Mouse (Mus musculus): ENCODE measurements around the gene Lhpp. TPM values are rescaled to one million over a fixed set of nuclear protein-coding genes. Genes with fewer than 3 reads are reported as not detected.

Gene Lhpp
- polyA plus RNA-seq, 1 experiment from 2014 or later: 14.3 TPM

GRCm38 (mm10) chr7:132604720-132605119 is 5.7 kb upstream of the Lhpp start:
- H3K9me3 ChIP-seq (ENCODE audit: control insufficient read depth, low read length): no peaks in the 10 kb centered on the region
- WGBS: 86% methylated on average over 4 of the region's 4 CpGs
- no peak overlapping the region for H3K9ac ChIP-seq (ENCODE audit: low read depth, low read length)
- H3K4me2 ChIP-seq (ENCODE audit: low read depth, low read length): no peak overlapping the region
- H3K4me1 ChIP-seq (ENCODE audit: control insufficient read depth, insufficient read depth, low read length): 0 out of 2 replicates have a peak, but pooled peaks cover 5% of the 10 kb centered on the region
- H3K27ac ChIP-seq (replicated peaks; ENCODE audit: low read depth, low read length): no peak overlapping the region
- no peaks in the 10 kb centered on the region for H3K36me3 ChIP-seq (ENCODE audit: control insufficient read depth, insufficient read depth, low read length)
- H3K4me3 ChIP-seq (ENCODE audit: low read depth, low read length): no peak overlapping the region
- peaks cover 48% of the 10 kb centered on the region for H3K27me3 ChIP-seq (replicated peaks; ENCODE audit: control insufficient read depth, insufficient read depth, low read length)
- DNase-seq (ENCODE audit: low spot score) (no peak), ATAC-seq (ENCODE audit: low read depth) (no peak)

DNA sequence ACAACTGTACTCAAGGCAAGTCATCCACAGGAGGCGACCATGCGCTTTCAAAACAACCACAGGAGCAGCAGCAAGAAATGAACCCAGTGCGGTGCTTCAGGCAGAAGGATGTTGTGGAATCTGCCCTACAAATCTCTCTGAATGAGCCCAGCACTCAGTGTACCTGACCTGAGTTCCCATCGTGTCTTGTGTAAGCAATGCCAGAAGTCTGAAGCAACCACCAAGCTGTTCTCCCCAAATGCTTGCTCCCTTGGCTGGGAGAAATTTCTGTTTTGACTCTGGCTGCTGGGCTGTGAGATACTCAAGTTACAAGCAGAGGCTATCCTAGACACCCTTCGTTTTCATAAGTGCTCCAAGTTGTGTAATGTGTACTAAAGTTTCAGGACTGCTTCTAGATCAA is 4.7 kb upstream of the Lhpp start:
- Histone ChIP-seq H3K36me3 (ENCODE audit: control insufficient read depth, insufficient read depth, low read length) (no peaks in the 10 kb centered on the region), H3K9ac (ENCODE audit: low read depth, low read length) (no peak overlapping the region), H3K27me3 (replicated peaks; ENCODE audit: control insufficient read depth, insufficient read depth, low read length) (peaks cover 38% of the 10 kb centered on the region), H3K4me3 (ENCODE audit: low read depth, low read length) (no peak overlapping the region), H3K4me1 (ENCODE audit: control insufficient read depth, insufficient read depth, low read length) (no peaks in the 10 kb centered on the region), H3K27ac (replicated peaks; ENCODE audit: low read depth, low read length) (no peak overlapping the region), H3K4me2 (ENCODE audit: low read depth, low read length) (no peak overlapping the region), H3K9me3 (ENCODE audit: control insufficient read depth, low read length) (no peaks in the 10 kb centered on the region)
- DNase-seq (ENCODE audit: low spot score) (no peak), ATAC-seq (ENCODE audit: low read depth) (no peak)
- WGBS: 45% methylated on average over 5 of the region's 5 CpGs

DNA sequence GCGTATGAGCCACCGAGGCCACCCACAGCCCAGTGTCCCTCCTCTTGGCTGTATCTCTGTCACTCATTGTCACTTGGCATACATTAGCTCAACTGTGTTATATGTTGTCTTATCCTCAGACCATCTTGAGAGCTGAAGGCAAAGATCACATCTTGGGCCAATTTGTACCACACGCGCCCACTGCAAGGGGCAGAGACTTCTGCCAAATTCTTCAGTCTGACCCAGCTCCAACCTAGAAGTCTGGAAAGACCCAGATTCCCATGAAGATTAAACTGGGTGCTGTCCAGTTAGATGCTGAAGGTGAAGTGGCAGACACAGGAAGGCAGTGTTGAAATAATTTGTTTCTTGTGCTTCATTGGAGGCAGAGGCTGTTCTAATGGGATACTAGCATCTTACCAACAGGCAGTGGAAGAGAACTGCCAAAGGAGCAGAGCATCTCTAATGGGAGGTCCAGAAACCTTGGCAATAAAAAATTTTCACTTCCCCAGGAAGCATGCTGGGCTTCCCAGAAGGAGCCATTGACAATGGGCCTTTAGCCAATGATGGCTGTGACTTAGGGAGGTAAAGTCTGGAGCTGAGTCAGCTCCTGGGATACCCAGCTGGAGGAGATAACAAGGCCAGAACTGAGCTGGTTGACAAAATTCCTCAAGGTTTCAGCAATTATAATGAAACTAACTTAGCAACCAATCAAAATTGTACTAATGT is 2.0 kb upstream of the Lhpp start:
- H3K27me3 ChIP-seq (replicated peaks; ENCODE audit: control insufficient read depth, insufficient read depth, low read length): peaks cover 10% of the 10 kb centered on the region
- no peak overlapping the region for H3K4me2 ChIP-seq (ENCODE audit: low read depth, low read length)
- no peaks in the 10 kb centered on the region for H3K4me1 ChIP-seq (ENCODE audit: control insufficient read depth, insufficient read depth, low read length)
- DNase-seq (ENCODE audit: low spot score) (no peak), ATAC-seq (ENCODE audit: low read depth) (no peak)
- H3K4me3 ChIP-seq (ENCODE audit: low read depth, low read length): no peak overlapping the region
- 84% methylated on average over 4 of the region's 4 CpGs for WGBS
- H3K9ac ChIP-seq (ENCODE audit: low read depth, low read length): no peak overlapping the region
- H3K36me3 ChIP-seq (ENCODE audit: control insufficient read depth, insufficient read depth, low read length): no peaks in the 10 kb centered on the region
- H3K9me3 ChIP-seq (ENCODE audit: control insufficient read depth, low read length): no peaks in the 10 kb centered on the region
- H3K27ac ChIP-seq (replicated peaks; ENCODE audit: low read depth, low read length): no peak overlapping the region

GRCm38 (mm10) chr7:132611530-132611929 is 1.1 kb downstream of the Lhpp start:
- no peak for ATAC-seq (ENCODE audit: low read depth)
- Histone ChIP-seq H3K9me3 (ENCODE audit: control insufficient read depth, low read length) (no peaks in the 10 kb centered on the region), H3K9ac (ENCODE audit: low read depth, low read length) (no peak overlapping the region), H3K4me3 (ENCODE audit: low read depth, low read length) (no peak overlapping the region), H3K4me1 (ENCODE audit: control insufficient read depth, insufficient read depth, low read length) (no peaks in the 10 kb centered on the region), H3K36me3 (ENCODE audit: control insufficient read depth, insufficient read depth, low read length) (no peaks in the 10 kb centered on the region), H3K4me2 (ENCODE audit: low read depth, low read length) (no peak overlapping the region), H3K27me3 (replicated peaks; ENCODE audit: control insufficient read depth, insufficient read depth, low read length) (no peaks in the 10 kb centered on the region), H3K27ac (replicated peaks; ENCODE audit: low read depth, low read length) (no peak overlapping the region)
- 95% methylated on average over 8 of the region's 8 CpGs for WGBS
- DNase-seq (ENCODE audit: low spot score): no peak

DNA sequence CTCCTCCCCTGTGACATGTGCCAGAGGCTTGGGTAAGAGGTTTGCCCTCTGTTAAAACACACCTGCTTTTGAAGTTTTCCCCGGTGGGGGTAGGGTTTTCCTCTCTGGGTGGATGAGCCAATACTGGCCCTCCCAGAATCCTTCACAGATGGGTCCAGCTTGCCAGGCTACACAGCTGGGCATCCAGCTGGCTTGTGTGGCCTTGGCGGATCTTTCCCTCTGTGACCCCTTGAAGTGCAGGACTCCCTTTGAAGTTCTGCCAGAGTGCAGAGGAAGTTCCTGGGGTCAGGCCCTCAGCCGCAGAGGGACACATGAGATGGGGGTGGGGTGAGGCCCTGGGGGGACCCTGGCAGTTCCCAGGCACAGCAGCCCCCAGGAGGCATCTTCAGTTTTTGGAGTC is 4.9 kb downstream of the Lhpp start:
- H3K9me3 ChIP-seq (ENCODE audit: control insufficient read depth, low read length): no peaks in the 10 kb centered on the region
- no peaks in the 10 kb centered on the region for H3K4me1 ChIP-seq (ENCODE audit: control insufficient read depth, insufficient read depth, low read length)
- no peak overlapping the region for H3K4me3 ChIP-seq (ENCODE audit: low read depth, low read length)
- H3K27me3 ChIP-seq (replicated peaks; ENCODE audit: control insufficient read depth, insufficient read depth, low read length): no peaks in the 10 kb centered on the region
- WGBS: 12% methylated on average over 2 of the region's 3 CpGs
- no peak overlapping the region for H3K4me2 ChIP-seq (ENCODE audit: low read depth, low read length)
- no peak overlapping the region for H3K9ac ChIP-seq (ENCODE audit: low read depth, low read length)
- ATAC-seq (ENCODE audit: low read depth) (no peak), DNase-seq (ENCODE audit: low spot score) (no peak)
- H3K27ac ChIP-seq (replicated peaks; ENCODE audit: low read depth, low read length): no peak overlapping the region
- no peaks in the 10 kb centered on the region for H3K36me3 ChIP-seq (ENCODE audit: control insufficient read depth, insufficient read depth, low read length)

- ATAC-seq (ENCODE audit: low read depth): no peak
- Histone ChIP-seq H3K36me3 (ENCODE audit: control insufficient read depth, insufficient read depth, low read length) (no peaks in the 10 kb centered on the region), H3K27ac (replicated peaks; ENCODE audit: low read depth, low read length) (no peak overlapping the region), H3K9ac (ENCODE audit: low read depth, low read length) (no peak overlapping the region), H3K4me3 (ENCODE audit: low read depth, low read length) (no peak overlapping the region), H3K4me2 (ENCODE audit: low read depth, low read length) (no peak overlapping the region), H3K9me3 (ENCODE audit: control insufficient read depth, low read length) (no peaks in the 10 kb centered on the region), H3K27me3 (replicated peaks; ENCODE audit: control insufficient read depth, insufficient read depth, low read length) (no peaks in the 10 kb centered on the region), H3K4me1 (ENCODE audit: control insufficient read depth, insufficient read depth, low read length) (no peaks in the 10 kb centered on the region)
- 36% methylated on average over 5 of the region's 6 CpGs for WGBS
- no peak for DNase-seq (ENCODE audit: low spot score)
Measured at GRCm38 (mm10) chr7:132616391-132616790, 6.0 kb downstream of the Lhpp start.

DNA sequence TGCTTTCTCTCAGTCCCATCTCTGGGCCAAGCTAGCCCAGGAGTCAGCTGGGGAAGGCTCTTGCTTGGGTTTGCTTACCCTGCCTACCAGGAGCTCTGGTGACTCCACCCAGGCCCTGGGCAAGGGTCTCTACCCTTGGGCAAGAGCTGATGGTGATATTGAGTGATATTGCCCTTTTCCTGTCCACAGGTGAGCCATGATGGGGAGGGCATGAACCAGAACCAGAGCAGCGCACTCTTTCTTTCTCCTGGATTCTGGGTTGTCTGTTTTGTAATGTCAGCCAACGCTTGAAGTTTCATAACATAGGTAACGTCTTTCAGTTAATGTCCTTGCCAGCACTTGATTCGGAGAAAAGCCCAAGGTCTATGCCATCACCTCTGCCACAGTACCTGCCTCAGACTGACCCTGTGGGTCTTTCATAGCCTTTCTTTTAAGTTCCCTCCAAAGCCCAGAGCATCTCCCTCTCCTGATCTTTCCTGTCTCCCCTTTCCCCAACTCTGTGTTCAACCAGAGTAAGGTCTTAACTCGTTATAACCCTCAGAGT is 6.7 kb downstream of the Lhpp start:
- no peak overlapping the region for H3K9ac ChIP-seq (ENCODE audit: low read depth, low read length)
- no peaks in the 10 kb centered on the region for H3K9me3 ChIP-seq (ENCODE audit: control insufficient read depth, low read length)
- 88% methylated on average over 5 of the region's 5 CpGs for WGBS
- H3K27me3 ChIP-seq (replicated peaks; ENCODE audit: control insufficient read depth, insufficient read depth, low read length): no peaks in the 10 kb centered on the region
- H3K4me1 ChIP-seq (ENCODE audit: control insufficient read depth, insufficient read depth, low read length): no peaks in the 10 kb centered on the region
- H3K4me2 ChIP-seq (ENCODE audit: low read depth, low read length): no peak overlapping the region
- H3K4me3 ChIP-seq (ENCODE audit: low read depth, low read length): no peak overlapping the region
- no peak overlapping the region for H3K27ac ChIP-seq (replicated peaks; ENCODE audit: low read depth, low read length)
- no peak for DNase-seq (ENCODE audit: low spot score)
- no peak for ATAC-seq (ENCODE audit: low read depth)
- no peaks in the 10 kb centered on the region for H3K36me3 ChIP-seq (ENCODE audit: control insufficient read depth, insufficient read depth, low read length)

DNA sequence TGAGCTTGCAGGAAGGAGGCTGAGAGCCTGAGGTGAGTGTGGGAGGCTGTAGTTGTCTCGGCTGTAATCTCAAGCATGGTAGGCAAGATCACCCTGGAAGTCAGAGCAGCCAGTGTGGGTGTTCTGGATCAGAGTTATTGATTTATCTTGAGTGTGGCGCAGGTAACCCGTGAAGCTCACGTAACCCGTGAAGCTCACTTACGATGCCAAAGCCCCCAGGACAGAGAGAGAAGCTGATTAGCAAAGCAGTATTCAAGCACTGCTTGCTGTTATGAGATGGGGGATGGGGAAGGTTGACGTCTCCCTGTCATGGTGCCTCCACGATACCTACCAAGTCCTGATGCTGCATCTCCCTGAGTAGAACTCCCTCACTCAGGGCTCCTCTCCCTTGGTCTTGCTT is 9.1 kb downstream of the Lhpp start:
- Histone ChIP-seq H3K9me3 (ENCODE audit: control insufficient read depth, low read length) (no peaks in the 10 kb centered on the region), H3K27ac (replicated peaks; ENCODE audit: low read depth, low read length) (no peak overlapping the region), H3K4me1 (ENCODE audit: control insufficient read depth, insufficient read depth, low read length) (no peaks in the 10 kb centered on the region), H3K36me3 (ENCODE audit: control insufficient read depth, insufficient read depth, low read length) (no peaks in the 10 kb centered on the region), H3K9ac (ENCODE audit: low read depth, low read length) (no peak overlapping the region), H3K27me3 (replicated peaks; ENCODE audit: control insufficient read depth, insufficient read depth, low read length) (no peaks in the 10 kb centered on the region), H3K4me2 (ENCODE audit: low read depth, low read length) (no peak overlapping the region), H3K4me3 (ENCODE audit: low read depth, low read length) (no peak overlapping the region)
- DNase-seq (ENCODE audit: low spot score): no peak
- no peak for ATAC-seq (ENCODE audit: low read depth)
- WGBS: 88% methylated on average over 8 of the region's 8 CpGs

Data from embryonic facial prominence, embryonic 14.5 days (tissue).